Comparison of ENCODE assay signal across 11 mouse cellular contexts in the genomic region with DNA sequence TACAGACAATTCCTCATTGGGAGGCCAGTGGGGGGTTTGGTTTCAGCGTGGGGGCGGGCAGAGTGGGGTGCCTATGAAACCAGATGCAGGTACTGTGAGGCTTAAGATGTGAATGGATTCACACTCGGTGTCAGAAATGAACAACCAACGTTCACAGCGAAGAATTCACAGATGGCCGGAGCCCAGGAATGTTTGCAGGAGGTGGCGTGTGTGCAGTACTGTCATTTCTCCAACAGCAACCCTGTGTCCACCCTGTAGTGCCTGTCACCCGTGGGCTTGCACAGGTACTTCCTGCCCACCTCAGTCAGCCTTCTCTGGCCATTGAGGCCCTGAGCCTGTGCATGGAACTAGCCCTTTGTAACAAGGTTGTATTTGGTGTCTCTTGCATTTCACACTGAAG.
A peak's percentile ranks its signal among the peaks of the same experiment; 100 is the strongest.
DNase-seq lines count a peak whose midpoint lies in the region; ATAC-seq and TF ChIP-seq lines count a peak whose summit lies in the region.
"Had no signal": no experiment of that assay in that cellular context is flagged by ENCODE, and none has a peak within 500 bp of the region (broad histone marks: within the 10 kb centered on the region; RNA-seq: fewer than 3 reads in every experiment).

No protein-coding gene starts in this region.

- peaks cover 25% of the 10 kb centered on the region; the same call in 1 of the 2 replicates for H3K4me1 ChIP-seq in lung, embryonic 15.5 days
- H3K4me1 ChIP-seq in lung, postnatal 0 days (ENCODE audit: insufficient read depth, low read depth, low read length) = no peaks in the 10 kb centered on the region
- H3K4me1 ChIP-seq in embryonic facial prominence, embryonic 14.5 days (ENCODE audit: control insufficient read depth, insufficient read depth, low read length) = peaks cover 4% of the 10 kb centered on the region
- peaks cover 8% of the 10 kb centered on the region; the same call in 1 of the 2 replicates for H3K4me1 ChIP-seq in hindbrain, embryonic 11.5 days (replicated peaks; ENCODE audit: control insufficient read depth, insufficient read depth, low read length)
- H3K4me1 ChIP-seq in midbrain, embryonic 15.5 days = peaks cover 9% of the 10 kb centered on the region
- H3K4me1 ChIP-seq: liver, embryonic 15.5 days had no signal

- no peak for ATAC-seq in lung, embryonic 15.5 days (ENCODE audit: borderline replicate concordance, extremely low read depth, low FRiP score, low TSS enrichment)
- ATAC-seq in lung, postnatal 0 days = no peak
- ATAC-seq in embryonic facial prominence, embryonic 14.5 days (ENCODE audit: low read depth) = no peak; the same call in 1 of the 2 replicates
- 0 out of 2 replicates have a peak, but pooled peaks have one; percentile 10 for ATAC-seq in hindbrain, embryonic 11.5 days (ENCODE audit: low FRiP score)
- no peak; the same call in 1 of the 2 replicates for ATAC-seq in midbrain, embryonic 15.5 days (replicated peaks)

- H3K4me2 ChIP-seq in lung, embryonic 15.5 days = no peak overlapping the region
- no peak overlapping the region for H3K4me2 ChIP-seq in lung, postnatal 0 days (replicated peaks; ENCODE audit: low read depth, low read length)
- H3K4me2 ChIP-seq in embryonic facial prominence, embryonic 14.5 days (ENCODE audit: low read depth, low read length) = no peak overlapping the region
- peak overlapping the region; percentile 14; the same call in 1 of the 2 replicates for H3K4me2 ChIP-seq in hindbrain, embryonic 11.5 days (replicated peaks; ENCODE audit: low read depth, low read length)
- peak overlapping the region; percentile 13; the same call in 1 of the 2 replicates for H3K4me2 ChIP-seq in midbrain, embryonic 15.5 days
- H3K4me2 ChIP-seq: liver, embryonic 15.5 days had no signal

- H3K9ac ChIP-seq in lung, embryonic 15.5 days = no peak overlapping the region
- H3K9ac ChIP-seq in lung, postnatal 0 days (replicated peaks; ENCODE audit: low read depth) = no peak overlapping the region
- no peak overlapping the region for H3K9ac ChIP-seq in embryonic facial prominence, embryonic 14.5 days (ENCODE audit: low read depth, low read length)
- no peak overlapping the region for H3K9ac ChIP-seq in hindbrain, embryonic 11.5 days (ENCODE audit: low read depth, low read length)
- no peak overlapping the region for H3K9ac ChIP-seq in midbrain, embryonic 15.5 days
- H3K9ac ChIP-seq: liver, embryonic 15.5 days had no signal

- no peaks in the 10 kb centered on the region for H3K36me3 ChIP-seq in lung, embryonic 15.5 days
- no peaks in the 10 kb centered on the region for H3K36me3 ChIP-seq in lung, postnatal 0 days (ENCODE audit: insufficient read depth, low read length)
- H3K36me3 ChIP-seq in embryonic facial prominence, embryonic 14.5 days (ENCODE audit: control insufficient read depth, insufficient read depth, low read length) = no peaks in the 10 kb centered on the region
- H3K36me3 ChIP-seq in hindbrain, embryonic 11.5 days (ENCODE audit: control insufficient read depth, insufficient read depth, low read length) = no peaks in the 10 kb centered on the region
- H3K36me3 ChIP-seq in midbrain, embryonic 15.5 days (replicated peaks) = no peaks in the 10 kb centered on the region
- H3K36me3 ChIP-seq: liver, embryonic 15.5 days had no signal

- H3K27me3 ChIP-seq in lung, embryonic 15.5 days = no peaks in the 10 kb centered on the region
- H3K27me3 ChIP-seq in lung, postnatal 0 days (replicated peaks; ENCODE audit: insufficient read depth, low read length) = no peaks in the 10 kb centered on the region
- H3K27me3 ChIP-seq in embryonic facial prominence, embryonic 14.5 days (replicated peaks; ENCODE audit: control insufficient read depth, insufficient read depth, low read length) = no peaks in the 10 kb centered on the region
- H3K27me3 ChIP-seq in hindbrain, embryonic 11.5 days (ENCODE audit: control insufficient read depth, insufficient read depth, low read length) = no peaks in the 10 kb centered on the region
- H3K27me3 ChIP-seq in midbrain, embryonic 15.5 days (replicated peaks) = no peaks in the 10 kb centered on the region
- H3K27me3 ChIP-seq: liver, embryonic 15.5 days had no signal

- TF ChIP-seq EP300 in lung, postnatal 0 days (IDR thresholded peaks at IDR 0.05) = no peak

- 45% methylated on average over 8 of the region's 8 CpGs for WGBS in lung, embryonic 15.5 days
- 59% methylated on average over 8 of the region's 8 CpGs for WGBS in lung, postnatal 0 days
- WGBS in embryonic facial prominence, embryonic 14.5 days = 58% methylated on average over 8 of the region's 8 CpGs
- 32% methylated on average over 8 of the region's 8 CpGs for WGBS in hindbrain, embryonic 11.5 days
- WGBS in midbrain, embryonic 15.5 days = 14% methylated on average over 8 of the region's 8 CpGs

- no peak for TF ChIP-seq CTCF in lung, postnatal 0 days (IDR thresholded peaks at IDR 0.05)

- no peak overlapping the region for H3K4me3 ChIP-seq in lung, embryonic 15.5 days
- no peak overlapping the region for H3K4me3 ChIP-seq in lung, postnatal 0 days (ENCODE audit: low read depth, low read length)
- no peak overlapping the region for H3K4me3 ChIP-seq in embryonic facial prominence, embryonic 14.5 days (ENCODE audit: low read depth, low read length)
- no peak overlapping the region for H3K4me3 ChIP-seq in hindbrain, embryonic 11.5 days (ENCODE audit: low read depth, low read length)
- H3K4me3 ChIP-seq in midbrain, embryonic 15.5 days = no peak overlapping the region
- H3K4me3 ChIP-seq: liver, embryonic 15.5 days had no signal

- no peak for DNase-seq in lung, postnatal 0 days (ENCODE audit: low spot score)
- DNase-seq in embryonic facial prominence, embryonic 14.5 days (ENCODE audit: low spot score) = no peak
- no peak for DNase-seq in hindbrain, embryonic 11.5 days (ENCODE audit: low spot score)
- DNase-seq in heart, adult 11 months = no peak
- no peak for DNase-seq in adrenal gland, postnatal 10 days
- DNase-seq: adrenal gland, adult 2 months; heart, postnatal 14 days had no signal

- peak overlapping the region; percentile 71 for H3K27ac ChIP-seq in lung, embryonic 15.5 days
- no peak overlapping the region for H3K27ac ChIP-seq in lung, postnatal 0 days (ENCODE audit: low read length)
- H3K27ac ChIP-seq in embryonic facial prominence, embryonic 14.5 days (replicated peaks; ENCODE audit: low read depth, low read length) = 0 out of 2 replicates have a peak overlapping the region, but pooled peaks have one; percentile 2
- H3K27ac ChIP-seq in hindbrain, embryonic 11.5 days (ENCODE audit: low read depth, low read length) = peak overlapping the region; percentile 47; the same call in 1 of the 2 replicates
- no peak overlapping the region for H3K27ac ChIP-seq in midbrain, embryonic 15.5 days
- H3K27ac ChIP-seq: liver, embryonic 15.5 days had no signal

- H3K9me3 ChIP-seq in lung, embryonic 15.5 days = no peaks in the 10 kb centered on the region
- no peaks in the 10 kb centered on the region for H3K9me3 ChIP-seq in lung, postnatal 0 days (ENCODE audit: low read length)
- H3K9me3 ChIP-seq in embryonic facial prominence, embryonic 14.5 days (ENCODE audit: control insufficient read depth, low read length) = no peaks in the 10 kb centered on the region
- no peaks in the 10 kb centered on the region for H3K9me3 ChIP-seq in hindbrain, embryonic 11.5 days (ENCODE audit: control insufficient read depth, low read length)
- no peaks in the 10 kb centered on the region for H3K9me3 ChIP-seq in midbrain, embryonic 15.5 days
- H3K9me3 ChIP-seq: liver, embryonic 15.5 days; megakaryocyte, embryonic 14.5 days had no signal

Comparison
In these comparisons a context has a peak if more than half of its experiments do, and no peak if none do; other contexts are left out.
1. H3K27ac ChIP-seq: peak in lung, embryonic 15.5 days (single experiment), embryonic facial prominence, embryonic 14.5 days (single experiment) and hindbrain, embryonic 11.5 days (single experiment); none in lung, postnatal 0 days (single experiment) and midbrain, embryonic 15.5 days (single experiment).
2. H3K4me2 ChIP-seq: peak in hindbrain, embryonic 11.5 days (single experiment) and midbrain, embryonic 15.5 days (single experiment); none in lung, embryonic 15.5 days (single experiment), lung, postnatal 0 days (single experiment) and embryonic facial prominence, embryonic 14.5 days (single experiment).